ENCODE assay signal across 8 mouse cellular contexts in the genomic region with DNA sequence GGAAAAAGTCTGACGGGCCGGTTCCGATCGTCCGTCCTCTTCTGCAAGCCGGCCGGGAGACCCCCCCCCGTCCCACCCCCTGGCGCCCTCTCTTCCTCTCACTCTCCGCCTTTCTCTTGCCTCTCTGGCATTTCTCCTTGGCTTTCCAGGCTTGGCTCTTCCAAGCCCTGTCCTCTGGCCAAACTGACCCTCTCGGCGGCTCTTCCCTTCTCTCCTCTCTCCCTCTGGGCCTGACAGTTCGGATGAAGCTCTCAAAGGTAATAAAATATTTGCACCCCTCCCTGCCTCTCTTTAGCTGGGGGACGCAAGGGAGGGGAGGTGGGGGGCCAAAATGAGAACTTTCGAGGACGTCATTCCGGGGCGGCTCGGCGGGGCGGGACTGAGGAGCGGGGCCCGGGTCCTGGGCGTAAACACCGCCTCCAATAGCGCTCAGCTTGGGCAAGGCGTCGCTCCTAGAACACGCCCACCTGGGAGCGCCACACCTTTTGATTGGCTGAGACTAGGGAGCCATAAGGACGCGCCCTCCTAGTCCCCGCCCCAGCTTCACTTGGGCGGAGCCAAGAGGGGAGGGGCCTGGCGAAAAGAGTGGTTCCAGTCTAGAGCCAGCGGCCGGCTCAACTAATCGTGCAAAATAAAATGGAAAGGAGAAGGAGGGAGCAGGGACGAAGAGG. TPM values are rescaled to one million over a fixed set of nuclear protein-coding genes. Genes with fewer than 3 reads are reported as not detected.
DNase-seq lines count a peak whose midpoint lies in the region; ATAC-seq and TF ChIP-seq lines count a peak whose summit lies in the region.

A gene (minus strand): TSS at position 52 of the 671 bp plus-strand sequence.

- no peak for TF ChIP-seq EP300 in heart, adult 2 months (IDR thresholded peaks at IDR 0.05; ENCODE audit: insufficient read depth, low read depth, low read length)

- peak; percentile 95 for ATAC-seq in lung, embryonic 15.5 days (ENCODE audit: borderline replicate concordance, extremely low read depth, low FRiP score, low TSS enrichment)
- no peak for ATAC-seq in cerebellum, adult (ENCODE audit: insufficient number of reproducible peaks, low FRiP score, low TSS enrichment)

- intact Hi-C loops in heart, adult 2 months (cut with DNase I) = no loop called here

- H3K79me2 ChIP-seq in heart, adult 2 months (replicated peaks; ENCODE audit: control insufficient read depth, insufficient read depth, low read length) = no peaks in the 10 kb centered on the region

- H3K36me3 ChIP-seq in heart, adult 2 months (ENCODE audit: control insufficient read depth, insufficient read depth, low read length) = no peaks in the 10 kb centered on the region
- no peaks in the 10 kb centered on the region for H3K36me3 ChIP-seq in kidney, adult 2 months (ENCODE audit: control insufficient read depth, insufficient read depth, low read length)
- H3K36me3 ChIP-seq in lung, embryonic 15.5 days = no peaks in the 10 kb centered on the region

- no peaks in the 10 kb centered on the region for H3K4me1 ChIP-seq in heart, adult 2 months (ENCODE audit: control insufficient read depth, insufficient read depth, low read length)
- H3K4me1 ChIP-seq in kidney, adult 2 months (ENCODE audit: control insufficient read depth, insufficient read depth, low read length) = peaks cover 5% of the 10 kb centered on the region; the same call in 1 of the 2 replicates
- H3K4me1 ChIP-seq in lung, embryonic 15.5 days = peaks cover 26% of the 10 kb centered on the region

- peak within 1 kb of the TSS; percentile 69 for H3K4me2 ChIP-seq in lung, embryonic 15.5 days

- H3K9ac ChIP-seq in heart, adult 2 months (ENCODE audit: low read depth, low read length) = no peak within 1 kb of the TSS
- H3K9ac ChIP-seq in lung, embryonic 15.5 days = no peak within 1 kb of the TSS

- WGBS in heart, adult 2 months = 2% methylated on average over 39 of the region's 39 CpGs
- WGBS in kidney, adult 2 months = 2% methylated on average over 39 of the region's 39 CpGs
- under 1% methylated on average over 39 of the region's 39 CpGs for WGBS in lung, embryonic 15.5 days

- H3K4me3 ChIP-seq in heart, adult 2 months = peak within 1 kb of the TSS; percentile 36
- H3K4me3 ChIP-seq in kidney, adult 2 months (ENCODE audit: insufficient read depth, low read depth, low read length) = peak within 1 kb of the TSS; percentile 4; the same call in 1 of the 2 replicates
- peak within 1 kb of the TSS; percentile 38 for H3K4me3 ChIP-seq in lung, embryonic 15.5 days

- DNase-seq in cerebellum, postnatal 14 days = peak; percentile 45 to 48
- DNase-seq in cerebellum, adult 8-10 months = no peak
- peak; percentile 98 for DNase-seq in embryo, embryonic 10.5 days (ENCODE audit: low spot score)
- peak; percentile 45 to 58 for DNase-seq in heart, adult 2 months
- peak; percentile 68 for DNase-seq in kidney, adult 2 months
- peak; percentile 97 for DNase-seq in retina, embryonic 14.5 days (ENCODE audit: low spot score)

- no peak for TF ChIP-seq POLR2A in heart, adult 2 months (IDR thresholded peaks at IDR 0.05; ENCODE audit: insufficient read depth, low read depth, low read length)
- TF ChIP-seq POLR2A in kidney, adult 2 months (IDR thresholded peaks at IDR 0.05; ENCODE audit: low read depth, low read length) = no peak

- no peaks in the 10 kb centered on the region for H3K9me3 ChIP-seq in lung, embryonic 15.5 days

- no peak for TF ChIP-seq CTCF in heart, adult 2 months (IDR thresholded peaks at IDR 0.05)
- no peak for TF ChIP-seq CTCF in kidney, adult 2 months (conservative IDR thresholded peaks at IDR 0.05; ENCODE audit: insufficient read depth, insufficient read length, low read depth, low read length)

- H3K27me3 ChIP-seq in heart, adult 2 months (ENCODE audit: control insufficient read depth, insufficient read depth, low read length) = peaks cover 47% of the 10 kb centered on the region
- H3K27me3 ChIP-seq in kidney, adult 2 months (replicated peaks; ENCODE audit: control insufficient read depth, insufficient read depth, low read length) = peaks cover 21% of the 10 kb centered on the region
- H3K27me3 ChIP-seq in lung, embryonic 15.5 days = peaks cover 100% of the 10 kb centered on the region

- H3K27ac ChIP-seq in heart, adult 2 months = no peak within 1 kb of the TSS
- H3K27ac ChIP-seq in kidney, adult 2 months (ENCODE audit: insufficient read depth, low read depth, low read length) = no peak within 1 kb of the TSS
- no peak within 1 kb of the TSS for H3K27ac ChIP-seq in lung, embryonic 15.5 days

RNA-seq across cellular contexts. Expression of the gene that starts here (rescaled TPM):
- total RNA-seq in heart, adult 2 months (2021) = under 1 TPM in 1 of 2 experiments, not detected in 1; 0.09 TPM
- polyA plus RNA-seq in heart, adult 2 months (2012; rRNA removed) = 0.08 TPM in 1 of 2 replicates, not detected in the other
- 0.08 and 0.16 TPM in 2 replicates for polyA plus RNA-seq in kidney, adult 2 months (2012; rRNA removed)
- 0.42 and 0.54 TPM in 2 replicates for polyA plus RNA-seq in lung, embryonic 15.5 days (2015; fragmentation: Nextera tagmentation; extraction: Ambion mirVana)

Comparison
In these comparisons a context has a peak if more than half of its experiments do, and no peak if none do; other contexts are left out.
1. Peak in DNase-seq and H3K4me3 ChIP-seq in heart, adult 2 months; RNA of the gene not detected or under 1 TPM.
2. Peak in DNase-seq and H3K4me3 ChIP-seq in kidney, adult 2 months; RNA of the gene not detected or under 1 TPM.
3. Peak in ATAC-seq, H3K4me3 ChIP-seq and H3K4me2 ChIP-seq in lung, embryonic 15.5 days; RNA of the gene not detected or under 1 TPM.